Mouse (Mus musculus) heart, embryonic 13.5 days (tissue): ENCODE data around the gene Atxn7l3. TPM values are rescaled to one million over a fixed set of nuclear protein-coding genes. Genes with fewer than 3 reads are reported as not detected.

ENCODE experiments used
- polyA plus RNA-seq: library from polyadenylated mRNA; unstranded; fragments of >200 nt; fragmentation: Nextera tagmentation; extraction: Ambion mirVana; gene quantifications from 2 replicates; pipeline ENCODE4 v1.2.1, GENCODE M21; 2015

Atxn7l3 gene
- polyA plus RNA-seq, 1 experiment from 2014 or later, result 8.5 TPM

Other genes starting within 250 kb of the Atxn7l3 start
- gene Mpp2, start 208.1 kb downstream of the Atxn7l3 start, polyA plus RNA-seq, result 10.6 and 11.0 TPM in 2 replicates
- gene Ppy, start 195.3 kb downstream of the Atxn7l3 start, polyA plus RNA-seq, result not detected in 2 replicates
- gene Pyy, start 188.8 kb downstream of the Atxn7l3 start, polyA plus RNA-seq, result 1.2 TPM in 1 of 2 replicates, not detected in the other
- 0.33 TPM in 1 of 2 replicates, not detected in the other for gene Nags, start 151.1 kb downstream of the Atxn7l3 start, polyA plus RNA-seq
- gene Tmem101, start 140.2 kb downstream of the Atxn7l3 start, polyA plus RNA-seq, result 32.4 and 38.4 TPM in 2 replicates
- gene Lsm12, start 111.3 kb downstream of the Atxn7l3 start, polyA plus RNA-seq, result 80.7 and 97.0 TPM in 2 replicates
- 25.6 and 29.3 TPM in 2 replicates for gene G6pc3, start 107.0 kb downstream of the Atxn7l3 start, polyA plus RNA-seq
- 82.9 and 89.4 TPM in 2 replicates for gene Hdac5, start 66.5 kb downstream of the Atxn7l3 start, polyA plus RNA-seq
- 12.3 and 13.5 TPM in 2 replicates for gene BC030867, start 47.7 kb downstream of the Atxn7l3 start, polyA plus RNA-seq
- 0.09 TPM in 1 of 2 replicates, not detected in the other for gene Asb16, start 27.9 kb downstream of the Atxn7l3 start, polyA plus RNA-seq
- 36.8 and 41.2 TPM in 2 replicates for gene Tmub2, start 11.7 kb downstream of the Atxn7l3 start, polyA plus RNA-seq
- 51.1 and 53.1 TPM in 2 replicates for gene Ubtf, start 23.1 kb upstream of the Atxn7l3 start, polyA plus RNA-seq
- 47.2 and 59.5 TPM in 2 replicates for gene Slc4a1, start 69.6 kb upstream of the Atxn7l3 start, polyA plus RNA-seq
- gene Rundc3a, start 96.8 kb upstream of the Atxn7l3 start, polyA plus RNA-seq, result 1.1 and 1.7 TPM in 2 replicates
- 287 and 294 TPM in 2 replicates for gene Slc25a39, start 111.3 kb upstream of the Atxn7l3 start, polyA plus RNA-seq
- 220 and 224 TPM in 2 replicates for gene Grn, start 133.7 kb upstream of the Atxn7l3 start, polyA plus RNA-seq
- 2.8 and 2.9 TPM in 2 replicates for gene Fam171a2, start 151.1 kb upstream of the Atxn7l3 start, polyA plus RNA-seq
- 10.5 and 11.3 TPM in 2 replicates for gene Itga2b, start 173.5 kb upstream of the Atxn7l3 start, polyA plus RNA-seq